Mouse (Mus musculus): ENCODE measurements around the gene Kat6b. TPM values are rescaled to one million over a fixed set of nuclear protein-coding genes. Genes with fewer than 3 reads are reported as not detected.
"Not testable (repeated sequence)": the region's sequence is repeated elsewhere in the genome, so short reads cannot be mapped to it uniquely, and the experiment has no call there.

Gene Kat6b
- total and polyA plus RNA-seq, 2 experiments from 2014 or later, result 15.2 to 23.1 TPM

DNA sequence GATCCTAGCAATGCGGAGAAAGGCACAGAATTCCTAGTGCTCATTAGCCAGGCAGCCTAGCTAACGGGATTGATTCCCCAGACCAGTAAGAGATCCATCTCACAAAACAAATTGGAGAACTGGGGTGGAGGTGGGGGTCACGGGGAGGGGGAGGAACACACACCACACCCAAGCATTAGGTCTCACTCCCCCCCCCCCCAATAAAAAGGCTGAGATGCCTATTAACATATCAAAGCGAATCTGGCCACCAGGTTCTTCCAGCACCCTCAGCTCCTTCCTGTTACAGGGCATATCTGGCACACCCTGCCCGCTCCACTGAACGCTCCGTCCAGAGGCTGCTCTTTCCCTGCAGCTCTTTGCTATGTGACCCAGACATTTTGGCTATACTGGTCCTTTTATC lies 22.5 kb upstream of the Kat6b start:
- Histone ChIP-seq H3K4me1 (ENCODE audit: insufficient read depth, low read length) (no peaks in the 10 kb centered on the region), H3K9me3 (ENCODE audit: low read length) (no peaks in the 10 kb centered on the region), H3K27ac (ENCODE audit: low read depth, low read length) (no peak overlapping the region), H3K4me2 (ENCODE audit: low read depth, low read length, poor library complexity, severe bottlenecking) (no peak overlapping the region), H3K27me3 (ENCODE audit: insufficient read depth, low read length) (no peaks in the 10 kb centered on the region), H3K4me3 (ENCODE audit: low read depth, low read length) (no peak overlapping the region), H3K9ac (replicated peaks; ENCODE audit: low read length, poor library complexity, severe bottlenecking) (no peak overlapping the region), H3K36me3 (ENCODE audit: insufficient read depth, low read length) (no peaks in the 10 kb centered on the region)
- ATAC-seq (ENCODE audit: low FRiP score), result no peak
- TF ChIP-seq CTCF (IDR thresholded peaks at IDR 0.05), result no peak
- DNase-seq (ENCODE audit: low spot score), result no peak
- WGBS, result 84% methylated on average over 7 of the region's 7 CpGs

DNA sequence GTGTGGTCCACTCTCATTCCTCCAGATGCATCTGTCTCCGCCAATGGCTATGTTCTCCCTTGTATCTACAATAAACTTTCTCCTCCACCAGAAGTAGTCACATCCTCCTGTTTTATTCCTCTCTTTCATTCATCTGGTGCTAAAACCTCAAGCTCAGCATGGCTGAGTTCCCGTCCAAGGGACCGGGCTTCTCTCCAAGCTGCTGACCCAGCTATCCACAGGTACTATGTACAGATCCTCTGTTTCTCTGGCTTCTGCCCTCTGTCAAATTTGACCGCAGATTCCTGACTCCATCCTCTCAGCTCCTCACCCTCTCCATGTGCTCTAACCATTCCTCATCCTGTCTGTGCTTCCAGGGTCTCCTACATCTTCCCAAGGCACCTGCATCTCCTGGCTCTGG lies 22.1 kb upstream of the Kat6b start:
- Histone ChIP-seq H3K27me3 (ENCODE audit: insufficient read depth, low read length) (no peaks in the 10 kb centered on the region), H3K4me1 (ENCODE audit: insufficient read depth, low read length) (no peaks in the 10 kb centered on the region), H3K9ac (replicated peaks; ENCODE audit: low read length, poor library complexity, severe bottlenecking) (no peak overlapping the region), H3K4me2 (ENCODE audit: low read depth, low read length, poor library complexity, severe bottlenecking) (no peak overlapping the region), H3K27ac (ENCODE audit: low read depth, low read length) (no peak overlapping the region), H3K4me3 (ENCODE audit: low read depth, low read length) (no peak overlapping the region), H3K36me3 (ENCODE audit: insufficient read depth, low read length) (no peaks in the 10 kb centered on the region), H3K9me3 (ENCODE audit: low read length) (no peaks in the 10 kb centered on the region)
- TF ChIP-seq CTCF (IDR thresholded peaks at IDR 0.05), result no peak
- WGBS, result 86% methylated on average over 4 of the region's 4 CpGs
- DNase-seq (ENCODE audit: low spot score), result no peak
- ATAC-seq (ENCODE audit: low FRiP score), result no peak

DNA sequence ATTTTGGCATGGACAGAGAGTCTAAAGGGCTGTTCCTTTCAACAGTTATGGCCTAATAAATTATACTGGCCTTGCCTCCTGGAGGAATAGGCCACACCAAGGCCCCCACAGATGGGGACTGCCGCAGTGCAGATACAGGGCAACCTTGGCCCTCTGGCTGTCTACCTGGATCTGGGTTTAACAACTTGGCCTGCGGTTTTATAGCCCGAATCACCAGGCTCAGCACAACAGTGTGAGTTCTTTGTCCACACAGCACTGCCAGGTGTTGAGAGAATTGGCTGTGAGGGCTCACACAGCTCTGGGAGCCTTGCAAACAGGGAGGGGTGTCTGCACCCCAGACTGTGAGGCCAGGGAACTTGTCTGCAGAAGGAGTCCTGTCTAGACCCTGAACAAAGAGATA lies 18.8 kb upstream of the Kat6b start:
- H3K4me2 ChIP-seq (ENCODE audit: low read depth, low read length, poor library complexity, severe bottlenecking), result no peak overlapping the region
- ATAC-seq (ENCODE audit: low FRiP score) (no peak), DNase-seq (ENCODE audit: low spot score) (no peak)
- no peaks in the 10 kb centered on the region for H3K36me3 ChIP-seq (ENCODE audit: insufficient read depth, low read length)
- H3K9ac ChIP-seq (replicated peaks; ENCODE audit: low read length, poor library complexity, severe bottlenecking), result no peak overlapping the region
- no peak overlapping the region for H3K4me3 ChIP-seq (ENCODE audit: low read depth, low read length)
- H3K4me1 ChIP-seq (ENCODE audit: insufficient read depth, low read length), result no peaks in the 10 kb centered on the region
- no peaks in the 10 kb centered on the region for H3K9me3 ChIP-seq (ENCODE audit: low read length)
- no peak for TF ChIP-seq CTCF (IDR thresholded peaks at IDR 0.05)
- no peak overlapping the region for H3K27ac ChIP-seq (ENCODE audit: low read depth, low read length)
- 91% methylated on average over 3 of the region's 3 CpGs for WGBS
- H3K27me3 ChIP-seq (ENCODE audit: insufficient read depth, low read length), result no peaks in the 10 kb centered on the region

DNA sequence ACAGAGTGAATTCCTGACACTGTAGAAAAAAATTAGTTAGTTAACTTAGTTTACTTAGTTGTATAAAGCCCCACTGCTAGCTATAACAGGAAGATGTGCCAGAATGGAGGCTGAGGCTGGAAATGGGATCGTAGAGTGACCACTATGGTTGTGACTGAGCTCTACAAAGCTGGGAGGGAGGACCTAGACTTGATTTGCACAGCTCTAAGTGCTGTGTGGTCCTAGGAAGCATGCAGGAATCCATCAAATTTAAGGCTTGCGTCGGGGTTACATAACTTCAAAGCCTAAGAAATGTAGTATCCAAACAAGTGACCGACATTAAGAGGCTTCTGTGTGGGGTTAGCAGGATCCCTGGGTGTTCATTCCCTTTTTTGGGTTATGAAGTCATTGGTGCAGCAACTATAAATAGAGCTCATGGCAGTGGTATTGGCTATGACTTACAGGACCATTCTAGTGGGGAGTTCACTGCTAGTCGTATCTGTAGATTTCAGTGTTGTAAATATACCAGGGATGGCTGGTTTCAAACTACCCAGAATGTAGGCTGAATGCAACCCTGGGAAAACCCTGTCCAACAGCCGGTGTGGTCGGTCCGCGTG lies 18.0 kb upstream of the Kat6b start:
- H3K9ac ChIP-seq (replicated peaks; ENCODE audit: low read length, poor library complexity, severe bottlenecking), result no peak overlapping the region
- H3K4me3 ChIP-seq (ENCODE audit: low read depth, low read length), result no peak overlapping the region
- no peak for DNase-seq (ENCODE audit: low spot score)
- H3K27me3 ChIP-seq (ENCODE audit: insufficient read depth, low read length), result no peaks in the 10 kb centered on the region
- no peaks in the 10 kb centered on the region for H3K36me3 ChIP-seq (ENCODE audit: insufficient read depth, low read length)
- no peak for TF ChIP-seq CTCF (IDR thresholded peaks at IDR 0.05)
- no peak for ATAC-seq (ENCODE audit: low FRiP score)
- H3K27ac ChIP-seq (ENCODE audit: low read depth, low read length), result no peak overlapping the region
- H3K9me3 ChIP-seq (ENCODE audit: low read length), result no peaks in the 10 kb centered on the region
- no peak overlapping the region for H3K4me2 ChIP-seq (ENCODE audit: low read depth, low read length, poor library complexity, severe bottlenecking)
- WGBS, result 93% methylated on average over 9 of the region's 9 CpGs
- no peaks in the 10 kb centered on the region for H3K4me1 ChIP-seq (ENCODE audit: insufficient read depth, low read length)

DNA sequence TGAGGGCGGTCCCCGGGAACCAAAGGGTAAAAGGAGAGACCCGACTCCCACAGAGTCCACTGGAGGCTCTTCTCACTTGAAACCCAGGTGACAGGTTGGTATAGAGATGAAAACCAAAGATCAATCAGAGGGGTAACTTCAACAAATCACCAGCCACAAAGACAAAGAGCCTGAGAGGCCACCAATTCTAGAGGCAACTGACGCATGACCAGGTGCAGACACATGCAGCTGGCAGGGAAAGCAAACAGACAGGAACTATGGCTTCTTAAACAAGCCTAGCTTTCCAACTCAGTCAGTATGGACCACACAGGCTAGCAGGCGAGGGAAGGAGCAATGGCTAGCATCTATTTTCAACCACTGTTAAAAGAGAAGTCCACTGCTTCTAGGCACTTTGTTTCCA lies 10.8 kb upstream of the Kat6b start:
- DNase-seq (ENCODE audit: low spot score), result no peak
- Histone ChIP-seq H3K36me3 (ENCODE audit: insufficient read depth, low read length) (no peaks in the 10 kb centered on the region), H3K27me3 (ENCODE audit: insufficient read depth, low read length) (no peaks in the 10 kb centered on the region), H3K9me3 (ENCODE audit: low read length) (no peaks in the 10 kb centered on the region), H3K4me2 (ENCODE audit: low read depth, low read length, poor library complexity, severe bottlenecking) (no peak overlapping the region), H3K9ac (replicated peaks; ENCODE audit: low read length, poor library complexity, severe bottlenecking) (no peak overlapping the region), H3K4me3 (ENCODE audit: low read depth, low read length) (no peak overlapping the region), H3K4me1 (ENCODE audit: insufficient read depth, low read length) (no peaks in the 10 kb centered on the region), H3K27ac (ENCODE audit: low read depth, low read length) (no peak overlapping the region)
- no peak for ATAC-seq (ENCODE audit: low FRiP score)
- no peak for TF ChIP-seq CTCF (IDR thresholded peaks at IDR 0.05)
- WGBS, result 84% methylated on average over 5 of the region's 5 CpGs

DNA sequence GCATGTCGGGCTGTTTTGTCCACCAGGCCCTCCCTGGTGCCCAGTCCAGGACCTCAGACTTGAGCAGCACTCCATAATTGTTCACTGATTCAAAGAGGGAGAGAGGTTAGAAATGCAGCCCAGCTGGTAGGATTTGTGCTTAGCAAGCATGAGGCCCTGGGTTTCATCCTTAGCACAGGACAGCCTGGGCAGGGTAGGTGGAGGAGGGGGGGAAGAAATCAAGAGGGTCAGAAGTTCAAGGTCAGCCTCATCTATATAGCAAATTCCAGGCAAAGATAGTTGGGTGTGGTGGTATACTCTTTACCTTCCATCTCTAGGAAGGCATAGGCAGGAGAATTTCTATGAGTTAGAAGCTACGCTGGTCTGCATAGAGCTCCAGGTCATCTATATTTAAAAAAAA lies 9.3 kb upstream of the Kat6b start:
- H3K27ac ChIP-seq (ENCODE audit: low read depth, low read length), result no peak overlapping the region
- DNase-seq (ENCODE audit: low spot score) (no peak), ATAC-seq (ENCODE audit: low FRiP score) (no peak)
- no peak for TF ChIP-seq CTCF (IDR thresholded peaks at IDR 0.05)
- no peaks in the 10 kb centered on the region for H3K27me3 ChIP-seq (ENCODE audit: insufficient read depth, low read length)
- no peak overlapping the region for H3K4me2 ChIP-seq (ENCODE audit: low read depth, low read length, poor library complexity, severe bottlenecking)
- WGBS, result 86% methylated on average over 2 of the region's 2 CpGs
- H3K4me3 ChIP-seq (ENCODE audit: low read depth, low read length), result no peak overlapping the region
- H3K36me3 ChIP-seq (ENCODE audit: insufficient read depth, low read length), result no peaks in the 10 kb centered on the region
- H3K9me3 ChIP-seq (ENCODE audit: low read length), result no peaks in the 10 kb centered on the region
- H3K4me1 ChIP-seq (ENCODE audit: insufficient read depth, low read length), result no peaks in the 10 kb centered on the region
- no peak overlapping the region for H3K9ac ChIP-seq (replicated peaks; ENCODE audit: low read length, poor library complexity, severe bottlenecking)

DNA sequence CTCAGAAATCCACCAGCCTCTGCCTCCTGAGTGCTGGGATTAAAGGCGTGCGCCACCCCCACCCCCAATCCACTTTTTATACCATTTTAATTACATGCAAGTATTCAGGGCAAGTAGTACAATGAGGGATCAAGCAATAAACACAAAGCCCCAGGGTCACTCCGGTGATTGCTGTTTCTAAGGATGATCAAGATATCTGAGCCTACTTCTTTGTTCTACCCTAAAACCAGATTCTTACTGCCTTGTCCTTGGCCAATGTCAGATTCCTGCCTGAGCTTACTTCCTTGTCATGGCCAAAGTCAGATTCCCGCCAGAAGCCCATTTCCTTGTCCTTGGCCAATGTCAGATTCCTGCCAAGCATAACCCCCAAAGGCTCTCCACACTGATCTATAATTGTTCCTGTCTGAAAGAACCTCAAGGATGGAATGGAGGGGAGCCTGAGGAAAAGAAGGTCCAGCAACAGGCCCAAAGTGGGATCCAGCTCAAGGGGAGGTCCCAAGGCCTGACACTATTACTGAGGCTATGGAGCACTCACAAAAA lies 6.6 kb upstream of the Kat6b start:
- H3K4me1 ChIP-seq (ENCODE audit: insufficient read depth, low read length); H3K9me3 ChIP-seq (ENCODE audit: low read length); H3K36me3 ChIP-seq (ENCODE audit: insufficient read depth, low read length); H3K4me3 ChIP-seq (ENCODE audit: low read depth, low read length); H3K27me3 ChIP-seq (ENCODE audit: insufficient read depth, low read length); DNase-seq (ENCODE audit: low spot score); ATAC-seq (ENCODE audit: low FRiP score); H3K4me2 ChIP-seq (ENCODE audit: low read depth, low read length, poor library complexity, severe bottlenecking); H3K27ac ChIP-seq (ENCODE audit: low read depth, low read length); H3K9ac ChIP-seq (replicated peaks; ENCODE audit: low read length, poor library complexity, severe bottlenecking): not testable (repeated sequence)
- 83% methylated on average over 4 of the region's 4 CpGs for WGBS
